ENCODE assay signal across 8 mouse cellular contexts in the genomic region with DNA sequence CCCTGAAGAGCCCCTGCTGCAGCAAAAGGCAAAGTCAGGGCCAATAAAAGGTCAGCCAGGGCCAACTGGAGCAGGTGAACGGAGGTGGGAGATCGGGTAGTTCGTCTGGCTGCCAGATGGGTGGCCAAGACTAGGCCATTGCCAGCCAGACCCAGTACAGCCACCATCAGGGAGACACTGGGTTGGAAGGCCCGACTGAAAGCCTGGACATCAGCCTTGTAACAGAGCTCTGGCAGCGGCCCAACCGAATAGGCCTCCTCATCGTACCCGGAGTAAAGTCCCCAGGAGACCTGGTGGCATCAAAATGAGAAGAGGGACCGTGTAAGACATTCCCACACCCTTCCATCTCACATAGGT. TPM values are rescaled to one million over a fixed set of nuclear protein-coding genes. Genes with fewer than 3 reads are reported as not detected.
DNase-seq lines count a peak whose midpoint lies in the region; ATAC-seq lines count a peak whose summit lies in the region.

No protein-coding gene starts in this region.

- peak overlapping the region; percentile 48; the same call in 1 of the 2 replicates for H3K9ac ChIP-seq in limb, embryonic 12.5 days (replicated peaks)
- H3K9ac ChIP-seq in stomach, embryonic 16.5 days (ENCODE audit: low read length): peak overlapping the region; percentile 64

- H3K27ac ChIP-seq in limb, embryonic 12.5 days: no peak overlapping the region
- 0 out of 2 replicates have a peak overlapping the region, but pooled peaks have one; percentile 92 for H3K27ac ChIP-seq in stomach, embryonic 16.5 days (ENCODE audit: low read length)

- H3K36me3 ChIP-seq in erythroblast, embryonic 14.5 days (ENCODE audit: control insufficient read depth): no peaks in the 10 kb centered on the region
- no peaks in the 10 kb centered on the region for H3K36me3 ChIP-seq in limb, embryonic 12.5 days
- H3K36me3 ChIP-seq in stomach, embryonic 16.5 days (ENCODE audit: control insufficient read depth, insufficient read depth, low read length): no peaks in the 10 kb centered on the region

- no peak for ATAC-seq in erythroblast, adult 5-6 weeks (replicated peaks; ENCODE audit: low FRiP score, poor library complexity, severe bottlenecking)
- no peak for ATAC-seq in limb, embryonic 12.5 days (ENCODE audit: insufficient number of reproducible peaks, insufficient read depth, low FRiP score, low TSS enrichment, low read depth)
- no peak for ATAC-seq in stomach, embryonic 16.5 days (ENCODE audit: insufficient read depth, low FRiP score)

- H3K4me3 ChIP-seq in erythroblast, embryonic 14.5 days (replicated peaks): peak overlapping the region; percentile 4
- peak overlapping the region; percentile 36 for H3K4me3 ChIP-seq in limb, embryonic 12.5 days (replicated peaks)
- H3K4me3 ChIP-seq in stomach, embryonic 16.5 days (replicated peaks; ENCODE audit: low read length): peak overlapping the region; percentile 35

- H3K4me1 ChIP-seq in erythroblast, embryonic 14.5 days (ENCODE audit: control insufficient read depth): peaks cover 35% of the 10 kb centered on the region
- peaks cover 61% of the 10 kb centered on the region for H3K4me1 ChIP-seq in limb, embryonic 12.5 days (replicated peaks)
- H3K4me1 ChIP-seq in stomach, embryonic 16.5 days (ENCODE audit: control insufficient read depth, insufficient read depth, low read length): peaks cover 52% of the 10 kb centered on the region

- peaks cover 100% of the 10 kb centered on the region for H3K27me3 ChIP-seq in erythroblast, embryonic 14.5 days (ENCODE audit: control insufficient read depth)
- H3K27me3 ChIP-seq in limb, embryonic 12.5 days: peaks cover 87% of the 10 kb centered on the region
- H3K27me3 ChIP-seq in stomach, embryonic 16.5 days (ENCODE audit: control insufficient read depth, insufficient read depth, low read length): peaks cover 20% of the 10 kb centered on the region

- 29% methylated on average over 9 of the region's 9 CpGs for WGBS in limb, embryonic 12.5 days
- WGBS in stomach, embryonic 16.5 days: 25% methylated on average over 9 of the region's 9 CpGs

- H3K9me3 ChIP-seq in erythroblast, embryonic 14.5 days (ENCODE audit: control insufficient read depth, low read length): peaks cover 20% of the 10 kb centered on the region; the same call in 1 of the 2 replicates
- no peaks in the 10 kb centered on the region for H3K9me3 ChIP-seq in limb, embryonic 12.5 days
- no peaks in the 10 kb centered on the region for H3K9me3 ChIP-seq in stomach, embryonic 16.5 days (replicated peaks; ENCODE audit: control insufficient read depth, low read length)

- H3K4me2 ChIP-seq in limb, embryonic 12.5 days: peak overlapping the region; percentile 71
- H3K4me2 ChIP-seq in stomach, embryonic 16.5 days (ENCODE audit: low read depth, low read length): peak overlapping the region; percentile 92

- peak; percentile 75 for DNase-seq in testis, postnatal 10 days (ENCODE audit: low spot score)
- DNase-seq in testis, postnatal 14 days (ENCODE audit: low spot score): no peak
- DNase-seq in spleen, postnatal 14 days (ENCODE audit: low spot score in 2 of 2): no peak
- no peak for DNase-seq in thymus, postnatal 10 days (ENCODE audit: low spot score in 2 of 2)

RNA-seq across cellular contexts. Expression of gene Ccr10, which starts 0.9 kb away (rescaled TPM):
- polyA plus RNA-seq in erythroblast, embryonic 14.5 days (2012): 0.02 TPM in 1 of 2 replicates, not detected in the other
- total RNA-seq in erythroblast, adult 5-6 weeks (2015; ENCODE audit: low replicate concordance): 0.63 TPM in 1 of 2 replicates, not detected in the other
- not detected in 2 replicates for total RNA-seq in erythroblast, adult 5-6 weeks (2017; ENCODE audit: low replicate concordance)
- 0.24 TPM in 1 of 2 replicates, not detected in the other for polyA plus RNA-seq in limb, embryonic 12.5 days (2016; fragmentation: Nextera tagmentation; extraction: Ambion mirVana)
- 0.26 and 0.43 TPM in 2 replicates for polyA plus RNA-seq in stomach, embryonic 16.5 days (2015; fragmentation: Nextera tagmentation; extraction: Ambion mirVana)

RNA-seq across cellular contexts. Expression of gene Plekhh3, which starts 3.2 kb away (rescaled TPM):
- polyA plus RNA-seq in erythroblast, embryonic 14.5 days (2012): 0.15 and 0.21 TPM in 2 replicates
- total RNA-seq in erythroblast, adult 5-6 weeks (2015; ENCODE audit: low replicate concordance): not detected in 2 replicates
- 1.1 TPM in 1 of 2 replicates, not detected in the other for total RNA-seq in erythroblast, adult 5-6 weeks (2017; ENCODE audit: low replicate concordance)
- polyA plus RNA-seq in limb, embryonic 12.5 days (2016; fragmentation: Nextera tagmentation; extraction: Ambion mirVana): 5.3 and 7.0 TPM in 2 replicates
- 17.6 and 18.7 TPM in 2 replicates for polyA plus RNA-seq in stomach, embryonic 16.5 days (2015; fragmentation: Nextera tagmentation; extraction: Ambion mirVana)

RNA-seq across cellular contexts. Expression of gene Cntnap1, which starts 4.0 kb away (rescaled TPM):
- 0.01 TPM in 1 of 2 replicates, not detected in the other for polyA plus RNA-seq in erythroblast, embryonic 14.5 days (2012)
- 0.58 and 0.63 TPM in 2 replicates for total RNA-seq in erythroblast, adult 5-6 weeks (2015; ENCODE audit: low replicate concordance)
- 0.17 TPM in 1 of 2 replicates, not detected in the other for total RNA-seq in erythroblast, adult 5-6 weeks (2017; ENCODE audit: low replicate concordance)
- polyA plus RNA-seq in limb, embryonic 12.5 days (2016; fragmentation: Nextera tagmentation; extraction: Ambion mirVana): 0.24 and 0.27 TPM in 2 replicates
- 2.3 and 2.6 TPM in 2 replicates for polyA plus RNA-seq in stomach, embryonic 16.5 days (2015; fragmentation: Nextera tagmentation; extraction: Ambion mirVana)

RNA-seq across cellular contexts. Expression of gene Tubg2, which starts 18.7 kb away (rescaled TPM):
- not detected in 2 replicates for polyA plus RNA-seq in erythroblast, embryonic 14.5 days (2012)
- total RNA-seq in erythroblast, adult 5-6 weeks (2015; ENCODE audit: low replicate concordance): not detected in 2 replicates
- not detected in 2 replicates for total RNA-seq in erythroblast, adult 5-6 weeks (2017; ENCODE audit: low replicate concordance)
- 6.3 and 6.4 TPM in 2 replicates for polyA plus RNA-seq in limb, embryonic 12.5 days (2016; fragmentation: Nextera tagmentation; extraction: Ambion mirVana)
- polyA plus RNA-seq in stomach, embryonic 16.5 days (2015; fragmentation: Nextera tagmentation; extraction: Ambion mirVana): 3.9 and 4.6 TPM in 2 replicates

RNA-seq across cellular contexts. Expression of gene Ezh1, which starts 51.9 kb away (rescaled TPM):
- 0.71 and 0.74 TPM in 2 replicates for polyA plus RNA-seq in erythroblast, embryonic 14.5 days (2012)
- 161 and 177 TPM in 2 replicates for total RNA-seq in erythroblast, adult 5-6 weeks (2015; ENCODE audit: low replicate concordance)
- total RNA-seq in erythroblast, adult 5-6 weeks (2017; ENCODE audit: low replicate concordance): 208 and 251 TPM in 2 replicates
- polyA plus RNA-seq in limb, embryonic 12.5 days (2016; fragmentation: Nextera tagmentation; extraction: Ambion mirVana): 14.2 and 16.4 TPM in 2 replicates
- 18.5 and 21.8 TPM in 2 replicates for polyA plus RNA-seq in stomach, embryonic 16.5 days (2015; fragmentation: Nextera tagmentation; extraction: Ambion mirVana)
